Mouse (Mus musculus) yolk sac, embryonic 10.5 days (tissue): Measurements from ENCODE around the gene Ccn5.

ENCODE experiments used
- DNase-seq: peaks from one replicate; pipeline ENCODE4 v3.0.0-alpha.2; 2017; ENCODE audit warnings: low spot score

Ccn5 gene

DNA sequence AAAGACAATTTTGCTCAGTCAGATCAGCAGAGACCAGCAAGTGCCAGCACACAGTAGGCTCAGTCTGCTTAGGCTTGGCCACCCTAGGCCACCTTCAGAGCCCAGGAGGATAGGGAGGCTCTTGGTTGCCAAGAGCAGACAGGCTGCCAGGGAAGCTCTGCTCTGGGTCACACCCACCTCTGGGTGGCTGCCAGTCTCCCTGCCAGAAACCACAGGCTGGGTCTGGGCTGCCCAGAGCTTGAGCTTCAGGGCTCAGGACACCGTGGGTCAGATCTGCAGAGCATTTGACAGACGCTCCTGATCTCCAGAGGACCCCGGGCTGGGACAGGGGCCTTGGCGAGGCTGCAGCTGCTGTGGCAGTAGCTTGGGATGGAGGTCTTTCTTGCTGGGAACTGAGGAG is at the start of gene Ccn5:
Gene Ccn5, plus strand, starts transcription at position 255 of the 400 bp plus-strand sequence.
- no peak for DNase-seq

GRCm38 (mm10) chr2:163776661-163777060 is 44.0 kb upstream of the Ccn5 start:
- DNase-seq, result no peak

DNA sequence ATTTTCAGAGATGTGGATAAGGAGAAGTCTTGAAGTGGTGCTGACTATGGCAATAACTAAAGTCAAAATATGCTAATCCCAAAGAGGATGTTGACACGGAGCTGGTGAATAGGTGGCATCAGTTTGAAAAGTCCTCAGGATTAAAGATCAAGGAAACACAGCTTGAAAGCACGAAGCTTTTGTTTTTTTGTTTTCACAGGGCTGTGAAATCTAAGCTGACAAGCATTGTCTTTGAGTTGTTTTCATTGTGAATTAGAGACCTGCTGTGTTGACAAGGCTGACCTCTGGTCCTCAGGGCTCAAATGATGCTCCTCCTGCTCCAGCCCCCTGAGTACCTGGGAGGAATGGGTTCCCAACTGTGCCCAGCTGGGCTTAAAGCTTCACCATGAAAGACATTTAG is 43.6 kb upstream of the Ccn5 start:
- no peak for DNase-seq

GRCm38 (mm10) chr2:163778896-163779295 is 41.8 kb upstream of the Ccn5 start:
- no peak for DNase-seq

DNA sequence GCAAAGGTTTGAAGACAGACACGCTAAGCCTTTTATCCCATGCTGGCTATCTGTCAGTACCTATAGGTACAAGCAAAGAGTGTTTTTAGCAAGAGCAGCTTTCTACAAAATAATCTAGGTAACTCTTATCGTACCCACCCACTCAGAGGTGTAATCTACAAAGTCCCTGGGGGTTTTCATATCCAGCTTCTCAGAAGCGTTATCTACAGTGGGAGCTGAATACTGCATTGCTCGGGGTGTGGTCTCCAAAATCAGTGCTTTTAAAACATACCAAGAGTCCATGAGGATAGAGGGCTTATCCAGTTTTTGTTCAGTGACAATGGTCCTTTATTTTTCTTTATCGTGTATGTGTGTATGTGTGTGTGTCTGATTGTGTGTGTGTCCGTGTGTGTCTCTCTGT is 37.3 kb upstream of the Ccn5 start:
- DNase-seq, result no peak

- DNase-seq, result no peak
Measured at GRCm38 (mm10) chr2:163783901-163784300, 36.8 kb upstream of the Ccn5 start.

- no peak for DNase-seq
Measured at GRCm38 (mm10) chr2:163787086-163787485, 33.6 kb upstream of the Ccn5 start.

GRCm38 (mm10) chr2:163787709-163788108 is 33.0 kb upstream of the Ccn5 start:
- peak; percentile 30 for DNase-seq

DNA sequence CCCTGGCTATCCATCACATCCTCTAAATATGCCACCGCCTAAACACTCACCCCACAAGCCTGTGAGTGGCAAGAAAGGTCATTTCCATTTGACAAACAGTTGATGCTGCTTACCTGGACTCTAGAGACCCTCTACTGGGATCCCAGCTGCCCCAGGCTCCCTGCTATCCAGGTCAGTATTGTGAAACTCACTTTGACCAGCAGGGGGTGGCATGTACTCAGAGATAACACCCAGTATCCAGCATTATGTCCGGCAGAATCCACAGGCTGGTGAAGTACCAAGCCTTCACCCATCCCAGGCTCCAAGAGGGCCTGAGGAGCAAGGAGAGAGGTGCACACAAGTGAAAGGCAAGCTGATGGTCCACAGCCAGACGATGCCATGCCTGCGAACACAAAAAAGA is 32.2 kb upstream of the Ccn5 start:
- peak; percentile 11 for DNase-seq

- DNase-seq, result no peak
Measured at GRCm38 (mm10) chr2:163798411-163798810, 22.2 kb upstream of the Ccn5 start.

- DNase-seq, result no peak
Measured at GRCm38 (mm10) chr2:163800832-163801231, 19.8 kb upstream of the Ccn5 start.

DNA sequence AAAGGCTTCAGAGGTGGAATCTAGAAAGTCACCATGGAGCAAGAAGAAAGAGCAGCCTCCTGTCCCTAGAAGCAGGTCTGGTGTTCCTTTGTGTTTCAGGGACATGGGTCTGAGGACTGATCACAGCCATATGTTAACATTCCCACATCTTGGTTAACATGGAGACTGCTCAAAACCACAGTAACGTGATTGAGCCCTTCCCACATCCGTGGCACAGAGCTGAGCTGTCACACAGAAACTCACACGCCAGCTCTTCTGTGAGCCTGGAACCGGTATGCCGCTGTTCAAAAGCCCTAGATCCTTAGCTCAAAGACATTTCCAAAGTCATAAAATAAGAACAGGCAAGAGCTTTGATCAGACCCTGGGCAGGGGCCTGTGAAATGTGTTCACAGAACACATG is 19.3 kb upstream of the Ccn5 start:
- DNase-seq, result no peak

- DNase-seq, result no peak
Measured at GRCm38 (mm10) chr2:163803838-163804237, 16.8 kb upstream of the Ccn5 start.

DNA sequence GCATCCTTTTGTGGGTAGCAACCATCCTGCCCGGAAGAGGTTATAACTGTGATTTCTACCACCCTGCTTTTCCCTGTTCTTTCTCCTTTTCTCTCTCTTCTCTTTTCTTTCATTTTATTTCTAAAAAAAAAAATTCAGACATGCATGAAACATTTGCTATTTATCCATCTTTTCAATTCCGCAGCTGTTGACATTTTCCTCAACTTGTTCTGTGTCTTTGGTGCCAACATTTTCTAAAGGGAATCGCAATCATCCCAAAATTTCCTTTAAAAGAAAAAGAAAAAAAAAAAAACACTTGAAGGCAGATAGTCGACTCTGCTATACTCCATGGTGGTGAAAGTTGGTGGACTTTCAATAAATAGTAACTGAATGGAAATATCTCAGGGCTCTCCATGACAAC is 11.5 kb upstream of the Ccn5 start:
- DNase-seq, result no peak

GRCm38 (mm10) chr2:163809704-163810103 is 11.0 kb upstream of the Ccn5 start:
- DNase-seq, result no peak

DNA sequence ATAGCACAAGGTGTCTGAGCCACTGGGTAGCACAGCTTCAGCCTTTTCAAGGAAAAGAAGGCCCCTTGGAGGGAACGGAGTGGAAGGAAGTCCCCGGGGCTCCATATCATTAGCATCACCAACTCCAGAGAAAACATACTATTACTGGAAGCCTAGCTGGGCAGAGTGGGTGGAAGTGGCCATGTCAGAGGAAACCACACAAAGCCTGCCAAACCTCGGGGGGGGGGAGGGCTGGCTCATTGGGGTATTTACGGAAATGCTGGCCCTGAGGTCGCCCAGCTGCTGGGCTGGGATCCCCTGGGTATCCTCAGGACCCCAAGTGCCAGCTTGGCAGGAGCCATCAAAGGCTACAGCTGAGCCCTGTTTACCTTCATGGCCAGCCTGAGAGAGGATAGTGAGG is 7.6 kb upstream of the Ccn5 start:
- DNase-seq, result no peak

GRCm38 (mm10) chr2:163814739-163815465 is 5.8 kb upstream of the Ccn5 start:
- no peak for DNase-seq

- peak; percentile 17 for DNase-seq
Measured at GRCm38 (mm10) chr2:163823248-163823647, 2.6 kb downstream of the Ccn5 start.

DNA sequence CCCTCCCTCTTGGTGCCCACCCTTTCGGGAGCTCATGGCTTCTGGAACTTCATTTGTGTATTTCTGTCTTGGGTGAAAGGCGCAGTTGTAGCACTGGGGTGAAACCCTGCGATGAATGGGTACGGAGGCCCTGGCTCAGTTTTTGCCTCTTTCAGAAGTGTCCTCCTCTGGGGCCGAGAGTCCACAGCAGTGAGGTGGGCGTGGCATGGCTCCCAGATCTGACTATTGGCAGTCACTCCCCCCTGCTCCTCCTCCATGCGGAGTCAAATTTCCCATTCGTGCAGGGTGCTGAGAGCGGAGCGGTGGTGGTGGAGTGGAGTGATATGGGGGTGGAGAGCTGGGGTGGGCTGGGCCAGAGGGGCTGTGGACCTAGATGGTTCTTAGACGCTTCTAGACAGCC is 3.1 kb downstream of the Ccn5 start:
- DNase-seq, result peak; percentile 46

DNA sequence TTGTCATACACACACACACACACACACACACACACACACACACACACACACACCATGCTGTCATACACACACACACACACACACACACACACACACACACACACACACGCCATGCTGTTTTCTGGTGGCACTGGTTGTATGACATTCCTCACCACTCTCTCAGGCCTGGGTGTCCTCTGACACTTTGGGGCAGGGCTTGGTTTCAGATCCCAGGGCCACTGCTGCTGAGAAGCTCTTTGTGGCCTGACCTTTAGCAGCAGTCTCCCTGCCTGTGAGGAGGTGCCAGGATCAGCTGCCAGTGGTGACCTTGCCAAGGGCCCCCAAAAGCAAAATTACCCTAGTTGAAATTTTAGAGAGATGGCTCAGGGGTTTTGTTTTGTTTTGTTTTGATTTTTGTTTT is 5.2 kb downstream of the Ccn5 start:
- no peak for DNase-seq

GRCm38 (mm10) chr2:163826494-163826893 is 5.8 kb downstream of the Ccn5 start:
- DNase-seq, result no peak

DNA sequence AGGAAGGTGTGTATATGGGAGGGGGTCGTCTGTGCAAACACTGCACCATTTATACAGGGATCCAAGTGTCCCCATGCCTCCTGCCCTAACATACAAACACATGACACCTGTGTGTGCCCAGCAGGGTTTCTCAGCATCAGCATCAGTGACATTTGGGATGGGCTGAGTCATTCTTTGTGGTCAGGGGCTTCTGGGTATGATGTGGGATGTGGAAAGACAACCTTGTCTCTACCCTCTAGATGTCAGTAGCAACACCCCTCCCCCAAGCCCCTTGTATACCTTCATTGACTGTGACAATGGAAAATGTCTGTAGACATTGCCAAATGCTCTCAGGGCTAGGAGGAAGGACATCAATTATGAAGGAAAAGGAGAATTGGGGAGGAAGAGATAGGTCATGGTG is 10.5 kb downstream of the Ccn5 start:
- DNase-seq, result no peak

DNA sequence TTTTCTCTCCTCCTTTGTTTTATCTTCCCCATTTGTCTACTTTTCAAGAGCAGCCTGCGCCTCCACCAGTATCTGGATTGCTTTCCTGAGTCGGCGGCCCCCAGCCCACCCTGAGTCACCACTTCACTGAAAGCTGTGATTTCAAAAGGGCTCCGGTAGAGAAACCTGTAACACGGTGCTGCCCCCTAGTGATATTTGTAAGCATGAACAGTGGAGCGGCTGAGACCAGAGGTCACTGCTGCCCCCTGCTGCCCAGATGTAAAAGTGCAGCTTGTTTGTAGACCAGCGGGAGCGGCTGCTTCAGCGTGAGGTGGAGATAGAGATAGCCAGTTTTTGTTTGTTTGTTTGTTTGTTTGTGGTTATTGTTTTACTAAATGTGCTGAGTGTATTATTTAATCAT is 17.4 kb downstream of the Ccn5 start:
- DNase-seq, result peak; percentile 21

GRCm38 (mm10) chr2:163839519-163839918 is 18.9 kb downstream of the Ccn5 start:
- no peak for DNase-seq
